Mouse (Mus musculus) adrenal gland, adult 8-10 months (tissue): Measurements from ENCODE around the gene Rere. TPM values are rescaled to one million over a fixed set of nuclear protein-coding genes. Genes with fewer than 3 reads are reported as not detected.

Source experiments
- DNase-seq: peaks from one replicate; pipeline ENCODE4 v3.0.0; 2022
- total RNA-seq, 4 experiments: library from RNA; stranded (reverse); gene quantifications; 2 replicates each; pipeline ENCODE4 v1.2.4; 2022

Rere gene
- total RNA-seq, 4 experiments from 2014 or later: 108 to 187 (median 139) TPM

- DNase-seq: no peak
These were observed 107.1 kb downstream of the Rere start for GRCm38 (mm10) chr4:150388518-150388917.

DNA sequence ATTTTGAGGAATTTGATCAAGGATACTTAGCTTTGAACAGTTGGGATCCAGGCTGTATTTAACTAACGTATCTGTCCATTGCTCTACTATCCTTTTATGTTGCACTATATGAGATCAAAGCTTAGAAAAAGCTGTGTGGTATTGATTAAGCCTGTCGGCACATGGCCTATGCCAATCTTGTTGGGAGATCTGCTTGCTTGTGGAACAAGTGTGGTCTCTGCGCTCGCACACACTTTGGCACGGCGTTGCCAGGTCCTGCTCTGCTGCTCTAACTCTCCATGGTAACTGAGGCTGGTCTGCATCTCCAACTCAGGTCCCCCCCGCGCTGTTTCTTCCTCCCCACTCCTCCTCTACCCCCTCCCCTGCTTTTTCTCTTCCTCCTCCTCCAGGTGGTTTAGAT, 112.2 kb downstream of the Rere start:
- no peak for DNase-seq

DNA sequence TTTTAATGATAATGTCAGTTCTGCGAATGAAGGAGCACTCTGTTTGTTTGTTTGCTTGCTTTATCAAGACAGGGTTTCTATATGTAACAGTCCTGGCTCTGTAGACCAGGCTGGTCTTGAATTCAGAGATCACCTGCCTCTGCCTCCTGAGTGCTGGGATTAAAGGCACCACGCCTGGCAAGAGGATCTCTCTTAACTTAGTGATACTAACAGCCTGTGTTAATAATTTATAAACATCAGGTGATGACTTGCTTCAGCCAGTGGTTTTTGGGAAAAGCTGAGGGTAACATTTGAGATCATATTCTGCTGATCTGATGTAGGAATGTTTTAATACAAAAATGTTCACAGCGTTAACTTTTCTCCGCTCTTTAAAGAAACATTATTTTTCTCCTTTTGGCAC, 112.6 kb downstream of the Rere start:
- DNase-seq: no peak

DNA sequence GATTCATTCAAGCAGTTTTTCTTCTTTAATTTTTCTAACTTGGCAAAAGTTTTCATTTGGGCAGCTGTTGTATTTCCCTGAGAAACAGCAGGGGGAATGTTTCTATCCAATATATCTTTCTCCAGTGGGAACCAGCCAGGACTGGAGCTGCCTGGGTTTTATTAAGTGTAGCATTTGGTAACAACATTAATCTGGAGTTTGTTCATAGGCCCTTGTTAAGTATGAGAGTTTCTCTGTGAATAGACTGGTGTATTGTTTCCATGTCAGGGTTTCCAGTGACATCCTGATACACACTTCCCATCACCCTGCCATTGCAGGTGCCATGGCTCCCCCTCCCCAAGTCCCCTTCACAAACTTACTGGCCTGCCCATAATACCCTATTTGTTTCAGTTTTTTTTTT, 114.9 kb downstream of the Rere start:
- DNase-seq: no peak

DNA sequence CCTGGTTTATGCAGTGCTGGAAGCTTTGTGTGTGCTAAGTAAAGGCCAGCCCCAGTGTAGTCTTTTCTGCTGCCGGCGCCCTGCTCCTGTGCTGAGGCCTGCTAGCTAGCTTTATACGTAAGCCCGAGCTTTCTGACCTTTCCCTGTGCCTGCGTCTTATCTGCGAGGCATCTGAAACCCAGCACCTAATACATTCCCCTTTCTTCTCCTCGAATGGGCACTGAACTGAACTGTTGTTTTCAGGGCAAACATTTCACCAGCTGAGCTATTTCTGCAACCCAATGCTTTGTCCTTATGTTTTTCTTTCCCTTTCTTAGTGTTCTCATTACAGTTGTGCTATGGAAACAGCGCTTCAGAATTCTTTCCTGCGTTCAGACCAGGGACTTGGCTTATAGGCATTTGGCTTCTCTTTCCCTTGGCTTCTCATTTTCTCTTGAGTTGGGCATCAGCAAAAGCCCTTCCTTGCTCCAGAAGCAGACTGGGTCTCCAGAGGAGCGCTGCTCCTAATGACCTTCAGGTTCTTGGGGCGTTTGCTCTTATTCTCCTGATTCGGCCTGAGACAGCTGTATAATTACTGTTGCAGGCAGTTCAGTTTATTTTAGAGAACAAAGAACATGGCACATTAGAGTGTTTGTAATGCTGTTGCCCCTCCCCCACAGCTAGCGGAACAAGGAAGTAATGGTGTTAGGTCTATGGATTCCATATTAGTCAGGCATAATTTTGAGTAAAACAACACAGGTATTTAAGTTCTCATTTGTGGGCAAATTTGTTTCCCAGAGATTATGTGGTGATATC, 115.6 kb downstream of the Rere start:
- DNase-seq: no peak

- DNase-seq: no peak
These were observed 117.6 kb downstream of the Rere start for GRCm38 (mm10) chr4:150399032-150399431.

GRCm38 (mm10) chr4:150401830-150402607, 120.6 kb downstream of the Rere start:
- DNase-seq: peak; percentile 41

- DNase-seq: no peak
These were observed 121.2 kb downstream of the Rere start for GRCm38 (mm10) chr4:150402608-150402985.

GRCm38 (mm10) chr4:150403941-150404340, 122.5 kb downstream of the Rere start:
- no peak for DNase-seq

- no peak for DNase-seq
These were observed 123.1 kb downstream of the Rere start for GRCm38 (mm10) chr4:150404583-150404982.

- no peak for DNase-seq
These were observed 124.3 kb downstream of the Rere start for GRCm38 (mm10) chr4:150405786-150406185.

DNA sequence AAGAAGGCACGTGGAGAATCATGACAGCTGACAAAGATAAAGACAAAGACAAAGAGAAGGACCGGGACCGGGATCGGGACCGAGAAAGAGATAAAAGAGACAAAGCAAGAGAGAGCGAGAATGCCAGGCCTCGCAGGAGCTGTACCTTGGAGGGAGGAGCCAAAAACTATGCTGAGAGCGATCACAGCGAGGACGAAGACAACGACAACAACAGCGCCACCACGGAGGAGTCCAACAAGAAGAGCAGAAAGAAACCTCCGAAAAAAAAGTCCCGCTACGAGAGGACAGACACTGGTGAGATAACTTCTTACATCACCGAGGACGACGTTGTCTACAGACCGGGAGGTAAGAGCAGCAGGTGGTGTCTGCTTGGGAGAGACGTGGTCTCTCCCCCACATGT, 124.9 kb downstream of the Rere start:
- DNase-seq: no peak

DNA sequence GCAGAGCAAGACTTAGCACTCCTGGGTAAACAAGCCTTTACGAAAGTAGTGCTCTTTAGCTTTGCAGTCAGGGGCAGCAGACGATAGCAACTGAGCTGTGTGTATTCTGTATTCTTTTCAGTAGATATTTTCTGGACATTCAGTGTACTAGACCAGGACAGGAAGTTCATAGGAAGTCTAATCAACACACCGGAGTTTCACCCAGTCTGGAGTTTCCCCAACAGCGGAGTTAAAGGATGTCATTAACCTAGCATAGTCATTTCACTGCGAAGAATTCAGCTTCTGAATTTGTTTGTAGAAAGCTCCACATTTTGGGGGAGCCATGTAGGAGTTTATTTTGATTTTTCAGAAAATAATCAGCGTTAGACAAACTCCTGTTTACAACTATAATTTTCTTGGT, 125.4 kb downstream of the Rere start:
- no peak for DNase-seq

- DNase-seq: no peak
These were observed 132.8 kb downstream of the Rere start for GRCm38 (mm10) chr4:150414296-150414695.

DNA sequence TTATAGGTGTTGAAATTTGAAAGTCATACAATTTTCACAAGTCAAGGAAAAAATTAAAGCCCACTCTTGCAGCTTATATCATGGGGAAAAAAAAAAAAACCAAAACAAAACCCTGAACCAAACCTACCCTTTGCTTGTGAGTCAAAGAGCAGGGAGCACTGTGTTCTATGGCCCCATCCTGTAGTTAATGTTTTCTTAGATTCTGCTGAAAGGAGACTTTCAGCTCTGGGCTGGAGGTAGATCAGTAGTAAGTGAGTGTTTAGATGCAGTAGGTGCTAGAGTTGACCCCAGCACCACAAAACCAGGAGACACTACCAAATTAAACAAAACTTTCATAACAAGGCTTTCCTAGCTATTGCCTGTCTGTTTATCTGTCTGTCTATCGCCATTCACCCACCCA, 133.3 kb downstream of the Rere start:
- DNase-seq: no peak

DNA sequence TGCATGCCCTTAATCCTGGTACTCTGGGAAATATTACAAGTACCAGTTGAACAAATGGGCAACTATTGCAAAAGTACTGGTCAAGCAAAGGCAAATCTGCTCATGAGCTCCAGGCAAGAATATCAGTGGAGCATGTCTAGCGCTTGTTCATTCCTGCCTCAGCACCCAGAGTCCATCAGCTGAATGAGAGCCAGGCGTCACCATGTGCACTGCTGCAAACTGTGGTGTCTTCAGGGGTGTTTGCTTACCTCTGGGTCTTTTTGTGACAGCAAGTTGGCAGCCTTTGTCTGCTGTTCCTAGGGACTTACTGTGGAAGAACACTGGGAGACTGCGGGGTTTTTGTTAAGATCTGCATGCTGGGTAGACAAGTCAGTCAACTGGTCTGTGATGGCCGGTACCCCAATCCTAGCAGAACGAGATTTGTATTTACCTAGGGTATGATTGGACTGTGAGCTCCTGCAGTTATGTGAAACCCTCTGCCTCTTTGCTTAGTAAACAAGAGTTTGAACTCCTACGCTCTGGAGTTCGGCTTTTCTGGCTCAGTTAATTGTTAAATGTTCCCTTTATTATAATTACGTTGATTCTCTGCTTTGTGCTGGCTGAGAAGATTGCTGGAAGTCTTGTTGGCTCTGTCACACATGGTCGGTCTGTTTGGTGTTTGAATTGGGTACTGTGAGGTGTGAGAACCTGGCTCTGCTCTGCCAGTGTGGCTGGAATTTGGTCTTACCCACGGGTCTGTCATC, 134.0 kb downstream of the Rere start:
- no peak for DNase-seq

GRCm38 (mm10) chr4:150420576-150421263, 139.3 kb downstream of the Rere start:
- DNase-seq: no peak

DNA sequence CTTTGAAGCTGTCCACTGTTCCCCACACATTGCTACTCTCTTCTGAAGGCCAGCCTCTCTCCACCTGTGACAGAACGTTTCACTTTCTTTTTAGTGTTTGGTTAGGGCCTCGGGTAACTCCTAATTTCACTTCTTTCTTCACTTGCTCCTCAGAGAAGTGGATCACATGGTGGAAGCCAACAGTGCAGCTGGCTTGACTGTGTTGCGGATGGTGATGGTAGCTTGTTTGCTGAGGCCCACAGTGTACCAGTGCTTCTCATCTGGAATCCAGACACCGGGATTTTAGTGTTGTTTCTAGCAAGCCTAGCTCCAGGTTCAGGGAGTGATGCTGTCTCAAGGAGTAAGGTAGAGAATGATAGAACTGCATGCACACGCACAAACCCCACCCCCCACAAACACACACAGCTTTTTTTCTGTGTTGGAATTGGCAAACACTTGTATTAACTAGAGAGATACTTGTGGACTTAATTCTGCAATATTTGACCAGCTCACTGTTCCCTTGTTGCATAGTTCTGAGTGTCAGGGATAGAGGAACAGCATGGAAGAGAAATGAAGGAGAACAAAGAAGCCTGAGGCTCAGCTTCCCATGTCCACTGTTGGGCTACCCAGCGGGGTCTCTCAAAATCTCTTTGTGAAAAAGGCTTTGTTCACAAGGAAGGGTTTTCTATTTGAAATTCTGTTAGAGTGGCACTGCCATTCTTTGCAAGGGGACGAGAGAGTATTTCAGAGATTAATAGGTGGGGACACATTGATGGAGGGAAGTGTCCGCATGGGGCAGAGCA, 144.8 kb downstream of the Rere start:
- DNase-seq: no peak

- no peak for DNase-seq
These were observed 145.5 kb downstream of the Rere start for GRCm38 (mm10) chr4:150426880-150427476.

- no peak for DNase-seq
These were observed 147.3 kb downstream of the Rere start for GRCm38 (mm10) chr4:150428762-150429161.

GRCm38 (mm10) chr4:150433827-150434574, 152.6 kb downstream of the Rere start:
- no peak for DNase-seq
